Mouse (Mus musculus): Measurements from ENCODE around the gene Aqp12.

DNA sequence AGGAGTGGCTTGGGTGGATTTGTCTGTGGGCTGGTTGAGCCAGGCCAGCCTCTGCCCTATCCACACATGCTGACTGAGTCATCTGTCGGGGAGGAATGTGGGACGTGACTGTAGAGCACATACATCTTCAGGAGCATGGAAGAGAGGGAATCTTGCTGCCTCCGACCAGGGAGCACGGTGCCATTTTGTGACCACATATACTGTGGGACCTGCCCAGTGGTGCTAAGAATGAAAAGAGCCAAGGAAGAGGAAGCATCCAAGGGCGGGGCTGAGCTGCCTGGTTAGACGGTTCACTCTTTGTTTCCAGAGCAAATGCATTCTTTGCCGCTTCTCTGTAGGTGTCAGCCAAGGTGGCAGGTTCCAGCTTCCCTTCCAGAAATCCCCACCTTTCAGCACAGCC, 27.5 kb upstream of the Aqp12 start:
- TF ChIP-seq CTCF (conservative IDR thresholded peaks at IDR 0.05; ENCODE audit: insufficient read depth, insufficient read length, low read depth, low read length) (no peak), POLR2A (IDR thresholded peaks at IDR 0.05; ENCODE audit: low read depth, low read length) (no peak)

Data from kidney, adult 2 months (tissue).